ENCODE assay signal across 27 mouse cellular contexts in genomic region chr6:42747846-42748245, GRCm38 (mm10). TPM values are rescaled to one million over a fixed set of nuclear protein-coding genes. Genes with fewer than 3 reads are reported as not detected.
DNase-seq lines count a peak whose midpoint lies in the region.
"Had no signal": no experiment of that assay in that cellular context is flagged by ENCODE, and none has a peak within 500 bp of the region (broad histone marks: within the 10 kb centered on the region; RNA-seq: fewer than 3 reads in every experiment).

No protein-coding gene starts in this region.

- peak; percentile 66 for DNase-seq in adrenal gland, adult 2 months
- no peak for DNase-seq in adrenal gland, postnatal 4 days (ENCODE audit: low spot score in 2 of 2)
- peak; percentile 2 for DNase-seq in adrenal gland, postnatal 10 days
- DNase-seq in adrenal gland, postnatal 36 days, result peak; percentile 3 to 27
- DNase-seq in layer of hippocampus, adult 18-20 months (ENCODE audit: low spot score in 2 of 2), result no peak
- DNase-seq: cerebellum, adult 11 months; cerebellum, adult 18-20 months; cerebellum, adult 8-10 months; cerebellum, adult 9-11 months; cerebellum, postnatal 14 days; cerebellum, postnatal 36 days; embryo, embryonic 11 days had no signal

RNA-seq across cellular contexts. Expression of gene Olfr38, which starts 8.4 kb away (rescaled TPM):
- total RNA-seq in adrenal gland, adult 2 months (2021), result not detected
- polyA plus RNA-seq in adrenal gland, adult 2 months (2012; rRNA removed), result not detected in 2 replicates
- not detected for total RNA-seq in adrenal gland, postnatal 4 days (2021)
- not detected for total RNA-seq in adrenal gland, postnatal 10 days (2021)
- total RNA-seq in adrenal gland, postnatal 36 days (2021), result not detected
- total RNA-seq in layer of hippocampus, adult 18-20 months (2021), result not detected
- total RNA-seq: adrenal gland, adult 18-20 months; common myeloid progenitor, adult 5-6 weeks; ES-E14; MEL had no signal
- polyA plus RNA-seq: brain, embryonic 14.5 days; C2C12; embryonic facial prominence, embryonic 11.5 days; embryonic facial prominence, embryonic 13.5 days; embryonic facial prominence, embryonic 15.5 days; erythroblast, embryonic 14.5 days; forebrain, embryonic 10.5 days; forebrain, embryonic 12.5 days; forebrain, embryonic 14.5 days; forebrain, embryonic 16.5 days; frontal cortex, adult 2 months had no signal

RNA-seq across cellular contexts. Expression of gene Olfr453, which starts 8.7 kb away (rescaled TPM):
- not detected for total RNA-seq in adrenal gland, adult 2 months (2021)
- not detected in 2 replicates for polyA plus RNA-seq in adrenal gland, adult 2 months (2012; rRNA removed)
- not detected for total RNA-seq in adrenal gland, postnatal 4 days (2021)
- total RNA-seq in adrenal gland, postnatal 10 days (2021), result not detected
- total RNA-seq in adrenal gland, postnatal 36 days (2021), result not detected
- not detected for total RNA-seq in layer of hippocampus, adult 18-20 months (2021)
- total RNA-seq: adrenal gland, adult 18-20 months; common myeloid progenitor, adult 5-6 weeks; ES-E14; MEL had no signal
- polyA plus RNA-seq: brain, embryonic 14.5 days; C2C12; embryonic facial prominence, embryonic 11.5 days; embryonic facial prominence, embryonic 13.5 days; erythroblast, embryonic 14.5 days; forebrain, embryonic 10.5 days; forebrain, embryonic 12.5 days; forebrain, embryonic 14.5 days; forebrain, embryonic 16.5 days; frontal cortex, adult 2 months had no signal

RNA-seq across cellular contexts. Expression of gene Olfr452, which starts 37.0 kb away (rescaled TPM):
- total RNA-seq in adrenal gland, adult 2 months (2021), result not detected
- polyA plus RNA-seq in adrenal gland, adult 2 months (2012; rRNA removed), result not detected in 2 replicates
- total RNA-seq in adrenal gland, postnatal 4 days (2021), result not detected
- not detected for total RNA-seq in adrenal gland, postnatal 10 days (2021)
- total RNA-seq in adrenal gland, postnatal 36 days (2021), result not detected
- total RNA-seq in layer of hippocampus, adult 18-20 months (2021), result not detected
- total RNA-seq: adrenal gland, adult 18-20 months; common myeloid progenitor, adult 5-6 weeks; ES-E14; MEL had no signal
- polyA plus RNA-seq: brain, embryonic 14.5 days; C2C12; embryonic facial prominence, embryonic 11.5 days; embryonic facial prominence, embryonic 13.5 days; erythroblast, embryonic 14.5 days; forebrain, embryonic 10.5 days; forebrain, embryonic 12.5 days; forebrain, embryonic 14.5 days; forebrain, embryonic 16.5 days; frontal cortex, adult 2 months had no signal

RNA-seq across cellular contexts. Expression of gene Tcaf1, which starts 38.0 kb away (rescaled TPM):
- total RNA-seq in adrenal gland, adult 2 months (2021), result 10 to 100 TPM; 83.0 to 87.0 TPM
- 19.6 and 21.8 TPM in 2 replicates for polyA plus RNA-seq in adrenal gland, adult 2 months (2012; rRNA removed)
- 10 to 100 TPM; 69.2 to 78.4 TPM for total RNA-seq in adrenal gland, postnatal 4 days (2021)
- 10 to 100 TPM; 44.3 to 48.2 TPM for total RNA-seq in adrenal gland, postnatal 10 days (2021)
- total RNA-seq in adrenal gland, postnatal 36 days (2021), result 10 to 100 TPM; 71.7 to 85.6 TPM
- 100 to 1,000 TPM; 205 to 214 TPM for total RNA-seq in layer of hippocampus, adult 18-20 months (2021)
- total RNA-seq: MEL had no signal

Comparison
In these comparisons a context has a peak if more than half of its experiments do, and no peak if none do; other contexts are left out.
1. DNase-seq: peak in adrenal gland, adult 2 months (single experiment), adrenal gland, postnatal 10 days (single experiment) and adrenal gland, postnatal 36 days (2 of 2); none in adrenal gland, postnatal 4 days (0 of 2) and layer of hippocampus, adult 18-20 months (0 of 2).